ENCODE assay signal across 1 mouse cellular context in genomic region chr2:130727752-130728151, GRCm38 (mm10).
TF ChIP-seq lines count a peak whose summit lies in the region.

No protein-coding gene starts in this region.

TF ChIP-seq in MEL, 35 proteins besides CTCF, POLR2A, EP300 and RAD21:
- TF ChIP-seq MAZ (IDR thresholded peaks at IDR 0.05; ENCODE audit: low read depth, low read length) (no peak), TBP (IDR thresholded peaks at IDR 0.05; ENCODE audit: low read depth, low read length) (no peak), ZKSCAN1 (IDR thresholded peaks at IDR 0.05; ENCODE audit: low read depth, low read length) (peak; percentile 95)
TF ChIP-seq in MEL: peak in this region for 1.
